Mouse (Mus musculus) cerebellum, postnatal 4 days (tissue): ENCODE measurements around the gene Mindy4b-ps.

ENCODE experiments used
- DNase-seq, 2 experiments: peaks; one replicate each; pipeline ENCODE4 v3.0.0; 2022; ENCODE audit warnings: low spot score in 2 of 2, mixed read lengths in 1 of 2

Gene Mindy4b-ps

GRCm38 (mm10) chr3:58785863-58786262 is 36.2 kb downstream of the Mindy4b-ps start:
- DNase-seq = peak in 1 of 2 experiments; percentile 55

GRCm38 (mm10) chr3:58784219-58785092 is 37.7 kb downstream of the Mindy4b-ps start:
- DNase-seq = peak in 1 of 2 experiments; percentile 31

GRCm38 (mm10) chr3:58783602-58784218 is 38.4 kb downstream of the Mindy4b-ps start:
- DNase-seq = no peak

- no peak for DNase-seq
These were observed 65.7 kb downstream of the Mindy4b-ps start for GRCm38 (mm10) chr3:58756429-58756828.

GRCm38 (mm10) chr3:58755769-58756168 is 66.3 kb downstream of the Mindy4b-ps start:
- DNase-seq = no peak

GRCm38 (mm10) chr3:58754361-58754760 is 67.8 kb downstream of the Mindy4b-ps start:
- no peak for DNase-seq

GRCm38 (mm10) chr3:58751818-58752620 is 70.1 kb downstream of the Mindy4b-ps start:
- DNase-seq = no peak

- no peak for DNase-seq
These were observed 73.4 kb downstream of the Mindy4b-ps start for GRCm38 (mm10) chr3:58748724-58749123.

GRCm38 (mm10) chr3:58747924-58748323 is 74.2 kb downstream of the Mindy4b-ps start:
- no peak for DNase-seq

GRCm38 (mm10) chr3:58739536-58739935 is 82.6 kb downstream of the Mindy4b-ps start:
- DNase-seq = no peak
